Mouse (Mus musculus): Measurements from ENCODE around the gene Ncam1.

- TF ChIP-seq CTCF (IDR thresholded peaks at IDR 0.05; ENCODE audit: extremely low read depth, insufficient read depth, insufficient read length, insufficient replicate concordance) (no peak), POLR2A (IDR thresholded peaks at IDR 0.05; ENCODE audit: low read depth, low read length) (no peak)
Measured at GRCm38 (mm10) chr9:49757582-49757981, 41.1 kb downstream of the Ncam1 start.

Data from spleen, adult 2 months (tissue).